Mouse (Mus musculus): ENCODE data around the gene D7Ertd443e. TPM values are rescaled to one million over a fixed set of nuclear protein-coding genes. Genes with fewer than 3 reads are reported as not detected.

D7Ertd443e gene
- total RNA-seq, 2 experiments from 2014 or later: 3.2 to 4.4 TPM

GRCm38 (mm10) chr7:134287570-134288222, 97.8 kb downstream of the D7Ertd443e start:
- peak; percentile 52 for DNase-seq

- no peak for DNase-seq
Observed at GRCm38 (mm10) chr7:134272956-134273355, 112.5 kb downstream of the D7Ertd443e start.

GRCm38 (mm10) chr7:134272421-134272820, 113.0 kb downstream of the D7Ertd443e start:
- no peak for DNase-seq

- no peak for DNase-seq
Observed at GRCm38 (mm10) chr7:134265783-134266182, 119.7 kb downstream of the D7Ertd443e start.

GRCm38 (mm10) chr7:134263146-134263906, 122.1 kb downstream of the D7Ertd443e start:
- peak; percentile 81 for DNase-seq

GRCm38 (mm10) chr7:134261003-134261701, 124.3 kb downstream of the D7Ertd443e start:
- DNase-seq: peak; percentile 61

GRCm38 (mm10) chr7:134250273-134250870, 135.1 kb downstream of the D7Ertd443e start:
- no peak for DNase-seq

- no peak for DNase-seq
Observed at GRCm38 (mm10) chr7:134248041-134248440, 137.4 kb downstream of the D7Ertd443e start.

- no peak for DNase-seq
Observed at GRCm38 (mm10) chr7:134246624-134247023, 138.8 kb downstream of the D7Ertd443e start.

- no peak for DNase-seq
Observed at GRCm38 (mm10) chr7:134242773-134243172, 142.7 kb downstream of the D7Ertd443e start.

- DNase-seq: no peak
Observed at GRCm38 (mm10) chr7:134241212-134241611, 144.2 kb downstream of the D7Ertd443e start.

- no peak for DNase-seq
Observed at GRCm38 (mm10) chr7:134240579-134240978, 144.9 kb downstream of the D7Ertd443e start.

- no peak for DNase-seq
Observed at GRCm38 (mm10) chr7:134238863-134239262, 146.6 kb downstream of the D7Ertd443e start.

GRCm38 (mm10) chr7:134237356-134237755, 148.1 kb downstream of the D7Ertd443e start:
- DNase-seq: no peak

GRCm38 (mm10) chr7:134236727-134237126, 148.7 kb downstream of the D7Ertd443e start:
- no peak for DNase-seq

GRCm38 (mm10) chr7:134235552-134235951, 149.9 kb downstream of the D7Ertd443e start:
- DNase-seq: no peak

- no peak for DNase-seq
Observed at GRCm38 (mm10) chr7:134231378-134232346, 153.8 kb downstream of the D7Ertd443e start, which contains the start of gene Adam12. Gene Adam12 (minus strand): TSS chr7:134232146.

- DNase-seq: no peak
Observed at GRCm38 (mm10) chr7:134230708-134231107, 154.8 kb downstream of the D7Ertd443e start.

- no peak for DNase-seq
Observed at GRCm38 (mm10) chr7:134229899-134230298, 155.6 kb downstream of the D7Ertd443e start.

GRCm38 (mm10) chr7:134227773-134228455, 157.5 kb downstream of the D7Ertd443e start:
- no peak for DNase-seq

GRCm38 (mm10) chr7:134227101-134227500, 158.4 kb downstream of the D7Ertd443e start:
- no peak for DNase-seq
